Mouse (Mus musculus) gastrocnemius, adult 2 months (tissue): ENCODE measurements around the gene Syn3. TPM values are rescaled to one million over a fixed set of nuclear protein-coding genes. Genes with fewer than 3 reads are reported as not detected.
"Not testable (repeated sequence)": the region's sequence is repeated elsewhere in the genome, so short reads cannot be mapped to it uniquely, and the experiment has no call there.

Experiments used
- DNase-seq: peaks from one replicate; pipeline ENCODE4 v3.0.0; 2022
- H3K27ac ChIP-seq: fragments of 200-600 bp; 2 replicates; pipeline ENCODE4 v1.8.1; 2022; ENCODE audit warnings: mild to moderate bottlenecking
- H3K4me3 ChIP-seq: fragments of 200-600 bp; 2 replicates; pipeline ENCODE4 v1.8.1; 2022; ENCODE audit warnings: mild to moderate bottlenecking, moderate library complexity
- CTCF ChIP-seq: fragments of 200-600 bp; IDR thresholded peaks from 2 replicates; pipeline ENCODE4 v1.8.1; 2022; ENCODE audit warnings: antibody characterized with exemption, mild to moderate bottlenecking, moderate library complexity
- intact Hi-C: fragments of 180-260 bp; cut with DNase I; formaldehyde crosslinking; loops from one replicate; pipeline ENCODE4 v1.15.1; 2025
- total RNA-seq, 2 experiments: library from RNA; stranded (reverse); gene quantifications; 2 replicates each; pipeline ENCODE4 v1.2.3; 2021

The Syn3 gene
- total RNA-seq, 2 experiments from 2014 or later: 0.28 TPM

DNA sequence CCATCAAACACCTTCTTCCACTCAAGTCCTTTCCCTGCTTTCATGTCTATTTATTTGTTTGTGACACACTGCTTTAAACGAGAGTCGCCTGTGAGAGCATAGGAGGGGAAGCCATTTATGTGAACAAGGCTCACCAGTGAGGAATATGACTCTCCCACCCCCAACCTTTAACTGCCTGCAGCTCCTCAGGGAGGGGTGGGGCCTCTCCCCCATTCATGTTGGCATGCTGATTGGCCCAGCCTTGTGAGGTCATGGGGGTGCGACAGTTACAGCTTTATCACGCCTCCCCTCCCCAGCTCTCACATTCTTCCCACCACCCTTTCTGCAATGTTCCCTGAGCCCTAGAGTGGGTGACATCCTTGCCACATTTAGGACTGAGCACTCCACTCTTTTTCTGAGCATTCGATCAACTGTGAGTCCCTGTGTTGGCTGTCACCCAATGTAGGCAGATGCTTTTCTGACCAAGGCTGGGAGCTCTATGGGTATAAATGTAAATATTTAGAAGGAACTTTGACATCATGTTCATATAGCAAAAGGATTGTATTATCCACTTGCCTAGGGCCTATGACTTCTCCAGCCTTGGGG is 361.0 kb downstream of the Syn3 start:
- no peak for DNase-seq
- Histone ChIP-seq H3K4me3 (no peak overlapping the region), H3K27ac (no peak overlapping the region)
- intact Hi-C loops: no loop called here
- no peak for TF ChIP-seq CTCF

DNA sequence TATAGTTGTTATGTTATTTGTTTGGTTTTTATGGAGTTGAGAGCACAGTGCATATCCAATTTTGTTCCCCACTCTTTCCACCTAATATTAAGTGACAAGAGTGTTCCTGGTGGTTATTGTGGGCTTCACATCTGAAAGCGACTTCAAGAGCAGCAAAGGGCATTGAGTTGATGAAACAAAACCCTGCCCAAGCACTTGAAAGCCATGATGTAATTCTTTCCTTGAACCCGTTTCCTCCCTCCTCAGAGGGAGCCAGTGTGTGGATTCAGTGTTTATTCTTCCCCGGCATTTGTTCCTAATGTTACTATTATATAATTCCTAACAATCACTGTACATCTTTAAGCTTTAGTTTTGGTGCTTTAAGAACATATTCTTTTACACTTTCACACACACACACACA is 361.6 kb downstream of the Syn3 start:
- intact Hi-C loops: no loop called here
- Histone ChIP-seq H3K4me3 (no peak overlapping the region), H3K27ac (no peak overlapping the region)
- no peak for TF ChIP-seq CTCF
- DNase-seq: no peak

DNA sequence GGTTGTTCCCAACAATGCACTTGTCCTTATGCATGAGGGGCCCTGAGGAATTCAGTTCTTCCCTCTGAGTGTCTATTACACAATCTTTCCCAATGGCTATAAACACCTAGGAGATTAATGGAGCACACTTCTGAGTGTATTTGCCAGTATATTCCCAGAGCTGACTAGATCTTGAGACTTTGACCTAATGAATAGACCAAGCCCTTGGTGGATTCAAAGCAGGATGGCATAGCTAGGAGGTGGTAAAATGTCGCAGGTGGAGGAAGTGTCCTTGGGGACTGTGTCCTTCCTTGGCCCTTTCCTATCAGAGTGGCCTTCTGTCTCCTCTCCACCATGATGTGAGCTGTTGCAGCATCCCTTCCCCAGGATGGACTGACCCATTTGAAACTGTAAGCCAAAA is 362.4 kb downstream of the Syn3 start:
- H3K27ac ChIP-seq: no peak overlapping the region
- DNase-seq: no peak
- H3K4me3 ChIP-seq: no peak overlapping the region
- intact Hi-C loops: no loop called here
- TF ChIP-seq CTCF: no peak

DNA sequence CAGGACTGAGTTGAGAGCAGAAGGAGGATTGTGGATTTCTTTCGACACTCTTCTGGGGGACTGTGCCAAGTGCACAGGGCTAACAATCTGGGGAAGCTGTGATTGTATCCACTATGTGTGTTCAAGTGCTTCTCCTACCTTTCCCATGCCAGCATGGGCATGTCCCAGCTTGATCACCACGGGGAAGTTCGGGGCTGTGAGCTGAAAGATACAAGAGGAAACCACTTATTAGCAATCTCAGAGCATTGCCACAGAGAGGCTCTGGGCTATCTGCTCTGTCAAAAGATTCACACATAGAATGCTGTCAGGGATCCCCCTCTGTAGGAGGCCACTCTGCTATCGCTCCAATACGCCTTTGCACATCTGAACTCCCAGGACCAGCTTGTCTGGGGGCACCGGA is 363.8 kb downstream of the Syn3 start:
- H3K4me3 ChIP-seq: no peak overlapping the region
- DNase-seq: no peak
- intact Hi-C loops: no loop called here
- H3K27ac ChIP-seq: no peak overlapping the region
- no peak for TF ChIP-seq CTCF

DNA sequence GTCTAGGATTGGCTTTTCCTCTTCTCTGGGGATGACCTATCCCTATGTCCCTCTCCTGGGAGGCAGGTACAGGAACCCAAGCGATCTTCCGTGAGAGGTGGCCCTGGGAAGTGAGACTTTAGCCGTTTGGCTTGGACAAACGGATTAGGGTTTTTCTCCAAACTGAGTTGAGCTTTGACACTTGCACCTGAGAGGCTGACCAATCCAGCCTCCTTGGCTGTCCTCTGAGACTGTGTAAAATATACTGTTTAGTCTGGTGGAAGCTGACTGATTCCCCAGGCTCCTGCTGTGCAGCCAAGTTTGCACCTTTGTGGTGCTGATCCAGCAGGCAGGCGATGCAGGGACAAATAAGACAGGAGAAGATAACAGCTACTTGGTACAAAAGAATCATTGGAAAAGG is 364.4 kb downstream of the Syn3 start:
- Histone ChIP-seq H3K27ac (no peak overlapping the region), H3K4me3 (no peak overlapping the region)
- no peak for DNase-seq
- intact Hi-C loops: no loop called here
- TF ChIP-seq CTCF: no peak

DNA sequence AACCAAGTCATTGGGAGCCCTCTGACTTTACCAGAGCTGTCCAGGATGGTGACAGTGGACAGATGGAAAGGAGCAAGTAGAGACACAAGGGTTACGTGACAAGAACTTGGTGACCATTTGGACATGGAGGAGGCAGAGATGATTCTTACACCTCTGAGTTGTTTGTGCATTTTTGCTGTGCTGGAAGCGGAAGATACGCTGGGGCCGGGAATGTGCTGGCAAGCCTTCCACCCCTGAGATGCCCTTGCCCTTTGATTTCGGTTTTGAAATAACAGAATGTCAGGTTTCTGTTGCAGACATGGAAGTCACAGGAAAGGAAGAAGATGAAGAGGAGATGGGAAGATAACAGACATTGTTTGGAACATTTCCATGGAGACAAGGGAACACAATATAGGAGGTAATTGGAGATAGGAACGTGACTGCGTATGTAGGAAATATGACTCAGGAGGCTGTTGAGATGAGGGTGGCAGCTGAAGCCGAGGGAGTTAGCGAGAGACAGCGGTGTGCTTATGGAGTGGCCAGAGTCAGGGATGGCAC is 366.2 kb downstream of the Syn3 start:
- intact Hi-C loops: no loop called here
- DNase-seq: no peak
- Histone ChIP-seq H3K27ac (no peak overlapping the region), H3K4me3 (no peak overlapping the region)
- no peak for TF ChIP-seq CTCF

DNA sequence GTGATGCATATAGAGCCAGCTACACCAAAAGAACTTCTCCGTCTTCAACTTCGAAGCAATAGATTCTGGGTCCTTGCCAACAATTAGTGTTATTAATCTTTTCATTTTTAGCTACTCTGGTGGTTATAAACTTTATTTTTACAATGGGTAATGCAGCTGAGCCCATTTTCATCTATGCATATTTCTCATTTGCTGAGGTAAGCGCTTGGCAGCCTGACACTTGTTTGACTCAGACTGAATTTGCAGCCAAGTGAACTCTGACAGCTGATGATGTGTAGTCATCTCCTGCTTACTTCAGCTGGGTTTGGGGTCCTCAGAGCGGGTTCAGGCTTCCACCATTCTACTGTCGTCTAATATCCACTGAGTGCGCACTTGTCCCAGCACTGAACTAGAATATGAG is 369.6 kb downstream of the Syn3 start:
- no peak for TF ChIP-seq CTCF
- no peak for DNase-seq
- intact Hi-C loops: no loop called here
- no peak overlapping the region for H3K27ac ChIP-seq
- no peak overlapping the region for H3K4me3 ChIP-seq

DNA sequence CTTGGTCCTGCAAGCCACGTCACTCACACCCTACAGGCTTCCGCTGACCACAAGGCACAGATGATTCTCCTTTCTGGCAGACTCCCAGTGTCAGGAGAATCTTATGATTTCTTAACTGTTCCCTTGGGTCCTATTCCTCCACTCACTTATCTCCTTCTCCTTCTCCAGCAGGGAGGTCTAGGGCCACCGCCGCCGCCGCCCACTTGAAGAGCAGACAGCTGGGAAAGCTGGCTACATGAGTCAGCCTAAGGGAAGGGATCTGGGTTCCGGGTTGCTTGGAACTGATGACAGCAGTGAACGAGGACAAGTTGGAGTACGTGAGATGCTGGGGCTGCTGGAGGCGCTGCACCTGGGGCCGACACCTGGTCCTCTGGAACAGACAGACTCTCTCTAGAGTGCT is 372.2 kb downstream of the Syn3 start:
- intact Hi-C loops: no loop called here
- DNase-seq: peak; percentile 56
- no peak overlapping the region for H3K27ac ChIP-seq
- TF ChIP-seq CTCF: no peak
- no peak overlapping the region for H3K4me3 ChIP-seq

DNA sequence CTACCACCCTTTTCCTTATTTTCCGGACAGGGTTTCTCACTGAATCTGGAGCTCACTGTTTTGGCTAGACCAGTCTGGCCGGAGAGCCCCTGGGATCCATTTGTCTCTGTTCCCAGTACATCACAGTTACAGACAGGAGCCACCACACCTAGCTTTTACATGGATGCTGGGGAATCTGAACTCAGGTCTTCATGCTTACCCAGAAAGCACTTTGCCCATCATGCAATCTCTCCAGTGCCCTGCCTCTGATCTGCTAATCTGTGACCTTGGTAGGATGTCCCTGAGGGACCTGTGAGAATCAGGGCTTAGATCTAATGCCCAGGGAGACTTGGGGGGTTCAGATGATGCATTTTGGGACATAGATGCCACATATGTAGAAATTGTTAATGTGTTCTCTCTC is 373.3 kb downstream of the Syn3 start:
- no peak for DNase-seq
- Histone ChIP-seq H3K27ac (no peak overlapping the region), H3K4me3 (no peak overlapping the region)
- intact Hi-C loops: no loop called here
- no peak for TF ChIP-seq CTCF

DNA sequence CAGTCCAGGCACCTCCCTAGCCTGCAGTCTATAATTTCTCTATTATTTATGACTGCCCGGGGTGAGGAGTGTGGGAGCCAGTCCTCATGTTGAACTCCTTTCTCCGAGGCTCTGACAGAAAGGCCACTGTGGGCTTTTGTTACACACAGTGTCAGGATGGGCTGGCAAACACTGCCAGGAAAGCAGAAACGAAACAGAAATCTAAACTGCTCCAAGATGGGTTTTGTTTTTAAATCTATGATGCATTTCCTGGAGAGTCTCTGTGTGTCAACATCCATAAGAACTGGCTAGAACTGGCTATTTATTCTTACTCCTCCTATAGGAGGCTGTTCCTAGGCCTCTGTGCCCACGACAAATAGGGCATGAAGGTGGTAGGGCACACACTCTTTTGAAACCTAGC is 374.6 kb downstream of the Syn3 start:
- no peak for DNase-seq
- Histone ChIP-seq H3K4me3 (no peak overlapping the region), H3K27ac (peak overlapping the region; percentile 35; the same call in 1 of the 2 replicates)
- intact Hi-C loops: no loop called here
- TF ChIP-seq CTCF: no peak

DNA sequence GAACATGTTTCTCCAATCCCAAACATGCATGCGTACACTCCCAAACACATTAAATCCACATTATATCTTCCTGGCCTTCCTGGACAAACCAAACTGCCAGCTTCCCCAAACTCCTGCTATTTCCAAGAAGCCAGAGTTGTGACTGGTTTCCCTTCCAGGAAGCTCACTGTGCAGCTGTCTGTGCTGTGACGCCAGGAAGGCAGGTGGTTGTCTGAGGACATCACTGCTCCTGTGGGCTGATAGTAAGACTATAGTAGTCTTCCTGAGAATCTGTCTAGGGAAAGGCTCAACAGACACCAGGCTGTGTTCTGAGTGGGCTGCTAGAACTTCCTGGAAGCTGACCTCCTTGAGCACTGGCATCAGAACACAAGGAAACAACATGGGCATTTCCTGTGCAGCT is 375.5 kb downstream of the Syn3 start:
- no peak for TF ChIP-seq CTCF
- DNase-seq: no peak
- Histone ChIP-seq H3K4me3 (no peak overlapping the region), H3K27ac (no peak overlapping the region)
- intact Hi-C loops: no loop called here

DNA sequence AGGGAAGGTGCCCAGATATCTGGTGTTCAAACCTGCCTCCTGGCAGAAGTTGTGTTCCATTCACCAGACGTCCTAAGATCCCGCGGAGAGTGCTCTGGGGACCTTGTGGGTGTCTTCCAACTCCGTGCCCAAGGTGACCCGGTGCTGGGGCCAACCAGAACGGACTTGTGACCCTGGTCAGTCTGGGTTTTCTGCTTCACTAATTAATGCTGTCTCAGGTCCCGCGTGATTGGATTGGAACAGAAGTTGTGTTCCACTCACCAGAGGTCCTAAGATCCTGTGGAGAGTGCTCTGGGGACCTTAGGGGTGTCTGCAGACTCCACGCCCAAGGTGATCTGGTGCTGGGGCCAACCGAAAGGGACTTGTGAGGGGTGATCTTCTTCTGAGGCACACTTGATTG is 376.2 kb downstream of the Syn3 start:
- intact Hi-C loops, H3K4me3 ChIP-seq, DNase-seq, H3K27ac ChIP-seq: not testable (repeated sequence)

DNA sequence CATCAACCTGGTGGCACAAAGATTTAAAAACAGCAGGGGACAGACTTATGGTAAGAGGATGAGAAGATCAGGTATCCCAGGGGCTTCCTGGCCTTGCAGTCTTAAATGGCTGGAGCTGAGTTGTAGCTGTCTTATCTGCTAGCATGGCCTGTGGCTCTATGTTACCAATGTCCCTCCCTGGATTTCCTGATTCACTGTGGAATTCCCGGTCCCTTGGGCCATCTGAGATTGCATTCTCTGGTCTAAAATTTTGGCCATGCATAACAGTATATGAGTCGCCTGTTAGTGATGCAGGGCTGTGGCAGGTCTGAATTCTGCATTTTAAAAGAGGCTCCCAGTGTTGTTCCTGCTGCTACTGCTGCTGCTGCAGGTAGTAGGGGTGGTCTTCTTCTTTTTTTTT is 382.4 kb downstream of the Syn3 start:
- Histone ChIP-seq H3K4me3 (no peak overlapping the region), H3K27ac (no peak overlapping the region)
- no peak for TF ChIP-seq CTCF
- intact Hi-C loops: no loop called here
- DNase-seq: no peak

DNA sequence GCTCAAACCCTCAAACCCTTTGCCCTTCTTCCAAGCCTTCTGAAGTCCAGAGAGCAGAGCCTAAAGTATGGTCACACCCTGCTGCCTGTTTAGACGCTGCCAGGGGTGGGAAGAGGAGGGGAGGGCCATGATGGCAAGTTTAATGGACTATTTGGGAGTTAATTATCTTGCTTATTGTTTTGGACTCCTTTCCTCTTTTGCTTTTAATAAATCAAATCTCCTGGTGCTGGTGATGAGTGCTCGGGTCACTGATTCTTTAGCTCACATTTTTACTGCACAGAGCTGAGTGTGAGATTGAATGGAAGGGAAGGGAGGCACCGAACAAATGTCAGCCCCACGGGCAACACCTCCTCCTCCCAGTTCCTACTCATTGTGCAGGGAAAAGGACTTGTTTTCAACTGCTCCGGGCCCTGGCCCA is 384.3 kb downstream of the Syn3 start:
- no peak overlapping the region for H3K4me3 ChIP-seq
- no peak for TF ChIP-seq CTCF
- intact Hi-C loops: no loop called here
- peak overlapping the region; percentile 61 for H3K27ac ChIP-seq
- no peak for DNase-seq
